ENCODE assay signal across 8 mouse cellular contexts in the genomic region with DNA sequence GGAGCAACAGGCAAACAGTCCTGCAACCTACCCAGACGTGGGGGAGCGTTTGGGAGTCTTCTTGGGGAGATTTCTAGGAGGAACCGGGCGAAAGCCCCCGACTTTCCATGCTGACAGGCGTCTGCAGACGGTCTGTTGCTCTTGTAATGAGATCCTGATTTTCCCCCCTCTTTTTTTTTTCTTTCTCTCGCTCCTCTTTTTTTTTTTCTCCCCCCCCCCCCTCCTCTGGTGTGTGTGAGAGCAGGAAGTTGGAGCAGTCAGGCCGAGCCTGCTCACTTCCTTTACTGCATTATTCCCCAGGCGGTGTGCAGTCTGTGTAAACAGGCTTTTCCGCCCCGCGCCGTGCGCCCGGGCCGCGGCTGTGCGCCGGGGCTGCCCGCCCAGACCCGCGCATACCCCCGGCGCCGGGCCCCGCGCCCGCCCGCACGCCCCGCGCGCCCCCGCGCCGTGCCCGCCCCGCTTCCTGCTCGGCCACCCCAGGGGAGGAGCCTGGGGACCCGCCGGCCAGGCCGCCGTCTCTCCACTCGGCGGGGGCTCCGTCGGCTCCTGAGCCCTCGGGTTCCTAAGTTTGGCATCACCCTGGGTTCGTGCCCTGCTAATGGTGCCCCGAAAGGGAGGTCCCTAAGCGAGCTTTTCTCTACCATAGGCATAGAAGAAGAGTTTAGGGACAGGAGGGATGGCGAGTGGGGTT. TPM values are rescaled to one million over a fixed set of nuclear protein-coding genes. Genes with fewer than 3 reads are reported as not detected.
A peak's percentile ranks its signal among the peaks of the same experiment; 100 is the strongest.
DNase-seq lines count a peak whose midpoint lies in the region; ATAC-seq lines count a peak whose summit lies in the region.

Elk3 (minus strand) TSS at position 415 of the 691 bp plus-strand sequence.

- H3K27ac ChIP-seq in heart, embryonic 11.5 days (ENCODE audit: low read depth, low read length), result peak within 1 kb of the TSS; percentile 97
- H3K27ac ChIP-seq in kidney, embryonic 14.5 days (ENCODE audit: low read depth, low read length), result peak within 1 kb of the TSS; percentile 96

- peak within 1 kb of the TSS; percentile 77 for H3K4me3 ChIP-seq in heart, embryonic 11.5 days (ENCODE audit: low read depth, low read length)
- peak within 1 kb of the TSS; percentile 85 for H3K4me3 ChIP-seq in kidney, embryonic 14.5 days (ENCODE audit: low read length)

- DNase-seq in right cerebral cortex, postnatal 4 days, result peak; percentile 35
- DNase-seq in right cerebral cortex, postnatal 25 days, result no peak
- peak; percentile 67 for DNase-seq in embryo, embryonic 9.5 days (ENCODE audit: extremely low spot score)
- peak; percentile 74 for DNase-seq in lung, postnatal 14 days
- DNase-seq in ovary, postnatal 14 days (ENCODE audit: low spot score), result peak; percentile 37
- no peak for DNase-seq in c-Kit-positive CD71-positive TER-119-positive erythroid progenitor cells, embryonic 14.5 days (ENCODE audit: low spot score)

- no peaks in the 10 kb centered on the region for H3K4me1 ChIP-seq in heart, embryonic 11.5 days (ENCODE audit: control insufficient read depth, insufficient read depth, low read length)
- H3K4me1 ChIP-seq in kidney, embryonic 14.5 days (ENCODE audit: control insufficient read depth, insufficient read depth, low read length), result peaks cover 21% of the 10 kb centered on the region; the same call in 1 of the 2 replicates

- no peaks in the 10 kb centered on the region for H3K36me3 ChIP-seq in heart, embryonic 11.5 days (ENCODE audit: control insufficient read depth, insufficient read depth, low read length)
- H3K36me3 ChIP-seq in kidney, embryonic 14.5 days (ENCODE audit: control insufficient read depth, insufficient read depth, low read length), result no peaks in the 10 kb centered on the region; the same call in 1 of the 2 replicates

- H3K9me3 ChIP-seq in heart, embryonic 11.5 days (replicated peaks; ENCODE audit: control insufficient read depth, low read length), result no peaks in the 10 kb centered on the region
- H3K9me3 ChIP-seq in kidney, embryonic 14.5 days (ENCODE audit: control insufficient read depth, low read length), result peaks cover 3% of the 10 kb centered on the region; the same call in 1 of the 2 replicates

- H3K27me3 ChIP-seq in heart, embryonic 11.5 days (ENCODE audit: control insufficient read depth, insufficient read depth, low read length), result no peaks in the 10 kb centered on the region
- no peaks in the 10 kb centered on the region for H3K27me3 ChIP-seq in kidney, embryonic 14.5 days (ENCODE audit: control insufficient read depth, insufficient read depth, low read length)

- H3K9ac ChIP-seq in heart, embryonic 11.5 days (ENCODE audit: low read depth, low read length), result peak within 1 kb of the TSS; percentile 93
- H3K9ac ChIP-seq in kidney, embryonic 14.5 days (ENCODE audit: low read depth, low read length), result peak within 1 kb of the TSS; percentile 92

- under 1% methylated on average over 52 of the region's 53 CpGs for WGBS in heart, embryonic 11.5 days (ENCODE audit: insufficient replicate concordance)
- under 1% methylated on average over 40 of the region's 53 CpGs for WGBS in kidney, embryonic 14.5 days

- peak; percentile 73 for ATAC-seq in heart, embryonic 11.5 days (replicated peaks; ENCODE audit: insufficient number of reproducible peaks, low FRiP score, low TSS enrichment)
- ATAC-seq in kidney, embryonic 14.5 days (ENCODE audit: low FRiP score, low TSS enrichment), result peak; percentile 84

- H3K4me2 ChIP-seq in heart, embryonic 11.5 days, result peak within 1 kb of the TSS; percentile 94
- H3K4me2 ChIP-seq in kidney, embryonic 14.5 days (replicated peaks; ENCODE audit: low read depth, low read length), result peak within 1 kb of the TSS; percentile 83

RNA-seq across cellular contexts. Expression of gene Elk3, which starts in this region (rescaled TPM):
- polyA plus RNA-seq in heart, embryonic 11.5 days (2014; fragmentation: Nextera tagmentation; extraction: Ambion mirVana), result 39.9 and 42.1 TPM in 2 replicates
- 43.4 and 49.1 TPM in 2 replicates for polyA plus RNA-seq in kidney, embryonic 14.5 days (2014; fragmentation: Nextera tagmentation; extraction: Ambion mirVana)

Comparison
In these comparisons a context has a peak if more than half of its experiments do, and no peak if none do; other contexts are left out.
1. DNase-seq: peak in right cerebral cortex, postnatal 4 days (single experiment), embryo, embryonic 9.5 days (single experiment), lung, postnatal 14 days (single experiment) and ovary, postnatal 14 days (single experiment); none in right cerebral cortex, postnatal 25 days (single experiment) and c-Kit-positive CD71-positive TER-119-positive erythroid progenitor cells, embryonic 14.5 days (single experiment).